Mouse (Mus musculus): Measurements from ENCODE around the gene Usp43.

GRCm38 (mm10) chr11:67885921-67886320 lies 36.0 kb downstream of the Usp43 start:
- TF ChIP-seq POLR2A (IDR thresholded peaks at IDR 0.05; ENCODE audit: low read depth, low read length) = no peak
- TF ChIP-seq CTCF (IDR thresholded peaks at IDR 0.05; ENCODE audit: extremely low read depth, insufficient read depth, insufficient read length, insufficient replicate concordance) = no peak

All from spleen, adult 2 months (tissue).